Comparison of ENCODE assay signal across 8 mouse cellular contexts in the genomic region with DNA sequence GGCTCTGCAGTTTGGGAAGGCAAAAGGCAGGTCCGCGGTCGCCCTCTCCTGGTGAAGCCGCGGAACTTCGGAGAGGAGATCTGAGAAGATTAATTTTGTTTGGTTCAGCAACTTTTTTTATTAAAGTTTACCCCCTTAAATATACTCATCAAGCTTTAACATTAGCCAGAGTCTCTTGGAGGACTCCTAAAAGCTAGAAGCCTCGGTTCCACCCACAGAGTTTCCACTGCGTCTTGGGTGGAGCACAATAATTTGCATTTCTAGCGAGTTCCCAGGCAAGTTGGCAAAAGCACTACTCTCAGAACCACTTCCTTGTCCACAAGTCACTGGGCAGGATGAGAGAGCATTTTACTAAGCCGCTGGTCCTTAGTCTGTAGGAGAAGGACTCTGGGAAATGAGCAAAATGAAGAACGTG.
A peak's percentile ranks its signal among the peaks of the same experiment; 100 is the strongest.
DNase-seq lines count a peak whose midpoint lies in the region; ATAC-seq and TF ChIP-seq lines count a peak whose summit lies in the region.

No protein-coding gene starts in this region.

- no peak for TF ChIP-seq POLR2A in cerebellum, adult 2 months (IDR thresholded peaks at IDR 0.05; ENCODE audit: borderline replicate concordance, insufficient read depth, low read length)
- TF ChIP-seq POLR2A in olfactory bulb, adult 2 months (IDR thresholded peaks at IDR 0.05; ENCODE audit: insufficient read depth, low read depth, low read length): no peak
- TF ChIP-seq POLR2A in thymus, adult 2 months (IDR thresholded peaks at IDR 0.05; ENCODE audit: control insufficient read depth, extremely low read depth, insufficient read depth, low read length, poor library complexity): no peak

- peak overlapping the region; percentile 55 for H3K9ac ChIP-seq in forebrain, postnatal 0 days
- H3K9ac ChIP-seq in lung, embryonic 15.5 days: no peak overlapping the region

- peaks cover 48% of the 10 kb centered on the region for H3K4me1 ChIP-seq in G1E (ENCODE audit: insufficient read depth, low read depth, low read length)
- no peaks in the 10 kb centered on the region for H3K4me1 ChIP-seq in cerebellum, adult 2 months (ENCODE audit: control insufficient read depth, insufficient read depth, low read length)
- 0 out of 2 replicates have a peak, but pooled peaks cover 4% of the 10 kb centered on the region for H3K4me1 ChIP-seq in forebrain, postnatal 0 days (ENCODE audit: insufficient read depth)
- H3K4me1 ChIP-seq in lung, embryonic 15.5 days: peaks cover 2% of the 10 kb centered on the region; the same call in 1 of the 2 replicates
- H3K4me1 ChIP-seq in olfactory bulb, adult 2 months (ENCODE audit: control insufficient read depth, insufficient read depth, low read length): peaks cover 4% of the 10 kb centered on the region; the same call in 1 of the 2 replicates
- H3K4me1 ChIP-seq in thymus, adult 2 months (replicated peaks; ENCODE audit: control insufficient read depth, insufficient read depth, low read length): peaks cover 6% of the 10 kb centered on the region; the same call in 1 of the 2 replicates

- H3K9me3 ChIP-seq in G1E (replicated peaks): no peaks in the 10 kb centered on the region
- no peaks in the 10 kb centered on the region for H3K9me3 ChIP-seq in forebrain, postnatal 0 days (ENCODE audit: low read length)
- no peaks in the 10 kb centered on the region for H3K9me3 ChIP-seq in lung, embryonic 15.5 days

- TF ChIP-seq CTCF in G1E (IDR thresholded peaks at IDR 0.05; ENCODE audit: low read depth, low read length): peak; percentile 85
- TF ChIP-seq CTCF in cerebellum, adult 2 months (IDR thresholded peaks at IDR 0.05; ENCODE audit: borderline replicate concordance, insufficient read depth, low read depth, low read length): peak; percentile 82
- peak; percentile 92 for TF ChIP-seq CTCF in forebrain, postnatal 0 days (IDR thresholded peaks at IDR 0.05; ENCODE audit: low read depth)
- peak; percentile 89 for TF ChIP-seq CTCF in olfactory bulb, adult 2 months (IDR thresholded peaks at IDR 0.05; ENCODE audit: insufficient read depth, low read depth, low read length)
- peak; percentile 84 for TF ChIP-seq CTCF in thymus, adult 2 months (IDR thresholded peaks at IDR 0.05; ENCODE audit: borderline replicate concordance, control insufficient read depth, extremely low read depth, insufficient read depth, low read length, poor library complexity)

- DNase-seq in G1E (ENCODE audit: low spot score): peak; percentile 48
- DNase-seq in cerebellum, adult 2 months: peak; percentile 74 to 78
- peak; percentile 90 for DNase-seq in forebrain, postnatal 0 days
- peak; percentile 91 for DNase-seq in heart, postnatal 4 days
- DNase-seq in layer of hippocampus, adult 8-10 months (ENCODE audit: low spot score in 2 of 2): peak; percentile 78 to 84
- DNase-seq in thymus, adult 2 months: peak; percentile 79

- H3K27me3 ChIP-seq in G1E (ENCODE audit: insufficient read depth, low read length): 0 out of 2 replicates have a peak, but pooled peaks cover 5% of the 10 kb centered on the region
- H3K27me3 ChIP-seq in cerebellum, adult 2 months (ENCODE audit: control insufficient read depth, insufficient read depth, low read length): no peaks in the 10 kb centered on the region
- no peaks in the 10 kb centered on the region for H3K27me3 ChIP-seq in forebrain, postnatal 0 days (ENCODE audit: insufficient read depth, low read length)
- H3K27me3 ChIP-seq in lung, embryonic 15.5 days: no peaks in the 10 kb centered on the region
- no peaks in the 10 kb centered on the region for H3K27me3 ChIP-seq in thymus, adult 2 months (ENCODE audit: control insufficient read depth, insufficient read depth, low read length)

- H3K36me3 ChIP-seq in G1E (replicated peaks): no peaks in the 10 kb centered on the region
- no peaks in the 10 kb centered on the region for H3K36me3 ChIP-seq in forebrain, postnatal 0 days (ENCODE audit: insufficient read depth)
- H3K36me3 ChIP-seq in lung, embryonic 15.5 days: no peaks in the 10 kb centered on the region
- no peaks in the 10 kb centered on the region for H3K36me3 ChIP-seq in thymus, adult 2 months (ENCODE audit: control insufficient read depth, insufficient read depth, low read length)

- 2% methylated on average over 11 of the region's 11 CpGs for WGBS in cerebellum, adult 2 months
- 6% methylated on average over 11 of the region's 11 CpGs for WGBS in forebrain, postnatal 0 days
- WGBS in lung, embryonic 15.5 days: 4% methylated on average over 11 of the region's 11 CpGs
- WGBS in olfactory bulb, adult 2 months: 1% methylated on average over 11 of the region's 11 CpGs
- WGBS in thymus, adult 2 months: 2% methylated on average over 11 of the region's 11 CpGs

- H3K4me3 ChIP-seq in G1E (ENCODE audit: low read depth, low read length): peak overlapping the region; percentile 52; the same call in 1 of the 2 replicates
- H3K4me3 ChIP-seq in cerebellum, adult 2 months (replicated peaks; ENCODE audit: insufficient read depth, low read depth, low read length): peak overlapping the region; percentile 89
- peak overlapping the region; percentile 49 for H3K4me3 ChIP-seq in forebrain, postnatal 0 days (ENCODE audit: low read depth, low read length)
- peak overlapping the region; percentile 45 for H3K4me3 ChIP-seq in lung, embryonic 15.5 days
- no peak overlapping the region; the same call in 1 of the 2 replicates for H3K4me3 ChIP-seq in olfactory bulb, adult 2 months (ENCODE audit: insufficient read depth, low read depth, low read length)
- peak overlapping the region; percentile 51; the same call in 1 of the 2 replicates for H3K4me3 ChIP-seq in thymus, adult 2 months (ENCODE audit: control insufficient read depth, insufficient read depth, low read length)

- peak overlapping the region; percentile 69 for H3K4me2 ChIP-seq in forebrain, postnatal 0 days (ENCODE audit: low read depth)
- peak overlapping the region; percentile 68 for H3K4me2 ChIP-seq in lung, embryonic 15.5 days

- no peak overlapping the region for H3K27ac ChIP-seq in cerebellum, adult 2 months (ENCODE audit: insufficient read depth, low read length)
- H3K27ac ChIP-seq in forebrain, postnatal 0 days (ENCODE audit: low read depth, low read length): no peak overlapping the region
- H3K27ac ChIP-seq in lung, embryonic 15.5 days: no peak overlapping the region
- H3K27ac ChIP-seq in olfactory bulb, adult 2 months (ENCODE audit: insufficient read depth, low read depth, low read length): no peak overlapping the region
- H3K27ac ChIP-seq in thymus, adult 2 months (ENCODE audit: control insufficient read depth, insufficient read depth, low read length): no peak overlapping the region

- ATAC-seq in G1E (ENCODE audit: extremely low read depth, insufficient number of reproducible peaks, low FRiP score, poor library complexity, severe bottlenecking): peak; percentile 16; the same call in 1 of the 2 replicates
- ATAC-seq in forebrain, postnatal 0 days: peak; percentile 9; the same call in 1 of the 2 replicates
- ATAC-seq in lung, embryonic 15.5 days (ENCODE audit: borderline replicate concordance, extremely low read depth, low FRiP score, low TSS enrichment): no peak
